Mouse (Mus musculus): ENCODE data around the gene Mapt. TPM values are rescaled to one million over a fixed set of nuclear protein-coding genes. Genes with fewer than 3 reads are reported as not detected.

Mapt gene
- polyA plus RNA-seq, 1 experiment, result 1.0 TPM

- Histone ChIP-seq H3K4me1 (ENCODE audit: control insufficient read depth, insufficient read depth, insufficient read length, low read length) (no peaks in the 10 kb centered on the region), H3K4me3 (ENCODE audit: low read depth, low read length) (no peak overlapping the region), H3K27ac (ENCODE audit: insufficient read depth, low read depth, low read length) (no peak overlapping the region), H3K36me3 (ENCODE audit: control insufficient read depth, insufficient read depth, low read length) (peaks cover 55% of the 10 kb centered on the region), H3K27me3 (ENCODE audit: control insufficient read depth, insufficient read depth, low read length) (no peaks in the 10 kb centered on the region)
- 90% methylated on average over 13 of the region's 13 CpGs for WGBS
- no peak for TF ChIP-seq CTCF (IDR thresholded peaks at IDR 0.05; ENCODE audit: extremely low read depth, insufficient read length, insufficient replicate concordance, low read depth, low read length)
- no peak for TF ChIP-seq POLR2A (IDR thresholded peaks at IDR 0.05; ENCODE audit: low read depth, low read length)
These were observed 103.8 kb downstream of the Mapt start for GRCm38 (mm10) chr11:104334946-104335345.

- no peaks in the 10 kb centered on the region for H3K4me1 ChIP-seq (ENCODE audit: control insufficient read depth, insufficient read depth, insufficient read length, low read length)
- H3K27me3 ChIP-seq (ENCODE audit: control insufficient read depth, insufficient read depth, low read length), result no peaks in the 10 kb centered on the region
- 36% methylated on average over 3 of the region's 3 CpGs for WGBS
- H3K27ac ChIP-seq (ENCODE audit: insufficient read depth, low read depth, low read length), result no peak overlapping the region
- H3K4me3 ChIP-seq (ENCODE audit: low read depth, low read length), result no peak overlapping the region
- TF ChIP-seq POLR2A (IDR thresholded peaks at IDR 0.05; ENCODE audit: low read depth, low read length) (no peak), CTCF (IDR thresholded peaks at IDR 0.05; ENCODE audit: extremely low read depth, insufficient read length, insufficient replicate concordance, low read depth, low read length) (no peak)
- H3K36me3 ChIP-seq (ENCODE audit: control insufficient read depth, insufficient read depth, low read length), result peaks cover 60% of the 10 kb centered on the region
These were observed 115.7 kb downstream of the Mapt start for GRCm38 (mm10) chr11:104346931-104347330.

GRCm38 (mm10) chr11:104361790-104362189 is 130.6 kb downstream of the Mapt start:
- Histone ChIP-seq H3K4me3 (ENCODE audit: low read depth, low read length) (no peak overlapping the region), H3K27me3 (ENCODE audit: control insufficient read depth, insufficient read depth, low read length) (no peaks in the 10 kb centered on the region), H3K36me3 (ENCODE audit: control insufficient read depth, insufficient read depth, low read length) (peaks cover 13% of the 10 kb centered on the region), H3K27ac (ENCODE audit: insufficient read depth, low read depth, low read length) (no peak overlapping the region), H3K4me1 (ENCODE audit: control insufficient read depth, insufficient read depth, insufficient read length, low read length) (no peaks in the 10 kb centered on the region)
- TF ChIP-seq CTCF (IDR thresholded peaks at IDR 0.05; ENCODE audit: extremely low read depth, insufficient read length, insufficient replicate concordance, low read depth, low read length) (no peak), POLR2A (IDR thresholded peaks at IDR 0.05; ENCODE audit: low read depth, low read length) (no peak)
- WGBS, result 56% methylated on average over 2 of the region's 2 CpGs

GRCm38 (mm10) chr11:104362704-104363103 is 131.5 kb downstream of the Mapt start:
- H3K27ac ChIP-seq (ENCODE audit: insufficient read depth, low read depth, low read length), result no peak overlapping the region
- H3K36me3 ChIP-seq (ENCODE audit: control insufficient read depth, insufficient read depth, low read length), result peaks cover 10% of the 10 kb centered on the region
- TF ChIP-seq CTCF (IDR thresholded peaks at IDR 0.05; ENCODE audit: extremely low read depth, insufficient read length, insufficient replicate concordance, low read depth, low read length) (no peak), POLR2A (IDR thresholded peaks at IDR 0.05; ENCODE audit: low read depth, low read length) (no peak)
- no peaks in the 10 kb centered on the region for H3K4me1 ChIP-seq (ENCODE audit: control insufficient read depth, insufficient read depth, insufficient read length, low read length)
- H3K4me3 ChIP-seq (ENCODE audit: low read depth, low read length), result no peak overlapping the region
- 75% methylated on average over 1 of the region's 1 CpGs for WGBS
- H3K27me3 ChIP-seq (ENCODE audit: control insufficient read depth, insufficient read depth, low read length), result no peaks in the 10 kb centered on the region

GRCm38 (mm10) chr11:104363823-104364600 is 132.8 kb downstream of the Mapt start:
- no peak overlapping the region for H3K27ac ChIP-seq (ENCODE audit: insufficient read depth, low read depth, low read length)
- H3K4me1 ChIP-seq (ENCODE audit: control insufficient read depth, insufficient read depth, insufficient read length, low read length), result no peaks in the 10 kb centered on the region
- no peak overlapping the region for H3K4me3 ChIP-seq (ENCODE audit: low read depth, low read length)
- H3K27me3 ChIP-seq (ENCODE audit: control insufficient read depth, insufficient read depth, low read length), result no peaks in the 10 kb centered on the region
- WGBS, result 61% methylated on average over 2 of the region's 2 CpGs
- H3K36me3 ChIP-seq (ENCODE audit: control insufficient read depth, insufficient read depth, low read length), result peaks cover 15% of the 10 kb centered on the region
- no peak for TF ChIP-seq POLR2A (IDR thresholded peaks at IDR 0.05; ENCODE audit: low read depth, low read length)
- TF ChIP-seq CTCF (IDR thresholded peaks at IDR 0.05; ENCODE audit: extremely low read depth, insufficient read length, insufficient replicate concordance, low read depth, low read length), result no peak

GRCm38 (mm10) chr11:104367486-104368190 is 136.4 kb downstream of the Mapt start:
- Histone ChIP-seq H3K36me3 (ENCODE audit: control insufficient read depth, insufficient read depth, low read length) (peaks cover 12% of the 10 kb centered on the region), H3K27me3 (ENCODE audit: control insufficient read depth, insufficient read depth, low read length) (no peaks in the 10 kb centered on the region), H3K4me3 (ENCODE audit: low read depth, low read length) (no peak overlapping the region), H3K27ac (ENCODE audit: insufficient read depth, low read depth, low read length) (no peak overlapping the region), H3K4me1 (ENCODE audit: control insufficient read depth, insufficient read depth, insufficient read length, low read length) (no peaks in the 10 kb centered on the region)
- 83% methylated on average over 5 of the region's 5 CpGs for WGBS
- TF ChIP-seq CTCF (IDR thresholded peaks at IDR 0.05; ENCODE audit: extremely low read depth, insufficient read length, insufficient replicate concordance, low read depth, low read length) (no peak), POLR2A (IDR thresholded peaks at IDR 0.05; ENCODE audit: low read depth, low read length) (no peak)

- H3K27me3 ChIP-seq (ENCODE audit: control insufficient read depth, insufficient read depth, low read length), result no peaks in the 10 kb centered on the region
- no peaks in the 10 kb centered on the region for H3K4me1 ChIP-seq (ENCODE audit: control insufficient read depth, insufficient read depth, insufficient read length, low read length)
- TF ChIP-seq POLR2A (IDR thresholded peaks at IDR 0.05; ENCODE audit: low read depth, low read length), result no peak
- no peak for TF ChIP-seq CTCF (IDR thresholded peaks at IDR 0.05; ENCODE audit: extremely low read depth, insufficient read length, insufficient replicate concordance, low read depth, low read length)
- no peak overlapping the region for H3K4me3 ChIP-seq (ENCODE audit: low read depth, low read length)
- H3K36me3 ChIP-seq (ENCODE audit: control insufficient read depth, insufficient read depth, low read length), result peaks cover 10% of the 10 kb centered on the region; the same call in 1 of the 2 replicates
- no peak overlapping the region for H3K27ac ChIP-seq (ENCODE audit: insufficient read depth, low read depth, low read length)
- WGBS, result 97% methylated on average over 3 of the region's 3 CpGs
These were observed 145.1 kb downstream of the Mapt start for GRCm38 (mm10) chr11:104376291-104376690.
